Mouse (Mus musculus) heart, postnatal 36 days (tissue): ENCODE results near the gene Emilin1. TPM values are rescaled to one million over a fixed set of nuclear protein-coding genes. Genes with fewer than 3 reads are reported as not detected.
"Not testable (repeated sequence)": the region's sequence is repeated elsewhere in the genome, so short reads cannot be mapped to it uniquely, and the experiment has no call there.

Experiments
- DNase-seq, 2 experiments: peaks; one replicate each; pipeline ENCODE4 v3.0.0; 2021 to 2022
- intact Hi-C: fragments of 180-260 bp; cut with DNase I; formaldehyde crosslinking; loops from one replicate; pipeline ENCODE4 v1.15.1; 2025
- total RNA-seq, 2 experiments: library from RNA; stranded (reverse); gene quantifications; 2 replicates each; pipeline ENCODE4 v1.2.3; 2021

The Emilin1 gene
- 10 to 100 TPM; 22.0 to 23.7 TPM for total RNA-seq

GRCm38 (mm10) chr5:30913060-30913841, at the start of gene Emilin1:
Emilin1 (plus strand) TSS chr5:30913402.
- intact Hi-C loops = no loop called here
- peak; percentile 72 to 77 for DNase-seq

- DNase-seq = no peak
- intact Hi-C loops = no loop called here
Observed at GRCm38 (mm10) chr5:30863852-30864251, 49.4 kb upstream of the Emilin1 start.

GRCm38 (mm10) chr5:30864322-30864721, 48.9 kb upstream of the Emilin1 start:
- no peak for DNase-seq
- intact Hi-C loops = no loop called here

GRCm38 (mm10) chr5:30866871-30867270, 46.3 kb upstream of the Emilin1 start:
- DNase-seq = no peak
- intact Hi-C loops = no loop called here

- no peak for DNase-seq
- intact Hi-C loops = loop anchor here (2.0 kb wide), 3 partner anchors 21 to 53 kb away; partner anchors contain the start of genes Agbl5, Khk and Mapre3
Observed at GRCm38 (mm10) chr5:30867712-30868111, 45.5 kb upstream of the Emilin1 start, which contains the start of gene Tmem214. Tmem214 (plus strand) TSS chr5:30868012.

- intact Hi-C loops = loop anchor here (2.0 kb wide), 3 partner anchors 20 to 54 kb away; partner anchors contain the start of genes Agbl5, Khk and Mapre3
- peak in 1 of 2 experiments; percentile 42 for DNase-seq
Observed at GRCm38 (mm10) chr5:30868981-30869380, 44.2 kb upstream of the Emilin1 start.

- intact Hi-C loops = loop anchor here (2.0 kb wide), 3 partner anchors 19 to 55 kb away; partner anchors contain the start of genes Agbl5, Khk and Mapre3
Observed at GRCm38 (mm10) chr5:30869405-30870130, 43.6 kb upstream of the Emilin1 start.

GRCm38 (mm10) chr5:30870131-30870406, 43.1 kb upstream of the Emilin1 start:
- no peak for DNase-seq
- intact Hi-C loops = no loop called here

More at GRCm38 (mm10) chr5:30869405-30870130, 43.6 kb upstream of the Emilin1 start:
- DNase-seq = peak; percentile 93

GRCm38 (mm10) chr5:30872574-30872973, 40.6 kb upstream of the Emilin1 start:
- intact Hi-C loops = no loop called here
- no peak for DNase-seq

GRCm38 (mm10) chr5:30874365-30874764, 38.8 kb upstream of the Emilin1 start:
- DNase-seq = no peak
- intact Hi-C loops = no loop called here

GRCm38 (mm10) chr5:30878616-30879015, 34.6 kb upstream of the Emilin1 start:
- DNase-seq = no peak
- intact Hi-C loops = no loop called here

- intact Hi-C loops = no loop called here
- no peak for DNase-seq
Observed at GRCm38 (mm10) chr5:30879347-30879943, 33.8 kb upstream of the Emilin1 start.

- DNase-seq, intact Hi-C loops: not testable (repeated sequence)
Observed at GRCm38 (mm10) chr5:30881839-30882238, 31.4 kb upstream of the Emilin1 start.

- no peak for DNase-seq
- intact Hi-C loops = loop anchor here (5.0 kb wide), 1 partner anchor 161 kb away; the partner anchor contains the start of genes Atraid and Slc5a6
Observed at GRCm38 (mm10) chr5:30886209-30886608, 27.0 kb upstream of the Emilin1 start.

GRCm38 (mm10) chr5:30886731-30887130, 26.5 kb upstream of the Emilin1 start:
- no peak for DNase-seq
- intact Hi-C loops = loop anchor here (5.0 kb wide), 1 partner anchor 161 kb away; the partner anchor contains the start of genes Atraid and Slc5a6

- peak in 1 of 2 experiments; percentile 67 for DNase-seq
- intact Hi-C loops = loop anchor here (5.0 kb wide), 1 partner anchor 160 kb away; the partner anchor contains the start of genes Atraid and Slc5a6
Observed at GRCm38 (mm10) chr5:30887331-30887761, 25.9 kb upstream of the Emilin1 start.

- DNase-seq = peak; percentile 94 to 95
- intact Hi-C loops = loop anchor here (1.0 to 5.0 kb wide), 4 partner anchors 19 to 159 kb away; partner anchors contain the start of genes Atraid, Ost4, Slc5a6 and Tmem214
Observed at GRCm38 (mm10) chr5:30887858-30888336, 25.3 kb upstream of the Emilin1 start.

GRCm38 (mm10) chr5:30888337-30889087, 24.7 kb upstream of the Emilin1 start, which contains the start of gene Agbl5:
Agbl5 (plus strand) TSS chr5:30888694.
- peak; percentile 88 to 92 for DNase-seq
- intact Hi-C loops = loop anchor here (1.0 to 5.0 kb wide), 4 partner anchors 19 to 159 kb away; partner anchors contain the start of genes Atraid, Ost4, Slc5a6 and Tmem214

- intact Hi-C loops = loop anchor here (2.0 to 5.0 kb wide), 3 partner anchors 20 to 158 kb away; partner anchors contain the start of genes Atraid, Slc5a6 and Tmem214
- DNase-seq = no peak
Observed at GRCm38 (mm10) chr5:30889088-30889754, 24.0 kb upstream of the Emilin1 start.
